In genomic region chr7:89406011-89406410, GRCm38 (mm10) we compare ENCODE assay signal across 9 mouse cellular contexts. TPM values are rescaled to one million over a fixed set of nuclear protein-coding genes. Genes with fewer than 3 reads are reported as not detected.
DNase-seq lines count a peak whose midpoint lies in the region; ATAC-seq and TF ChIP-seq lines count a peak whose summit lies in the region.
"Had no signal": no experiment of that assay in that cellular context is flagged by ENCODE, and none has a peak within 500 bp of the region (broad histone marks: within the 10 kb centered on the region; RNA-seq: fewer than 3 reads in every experiment).

No protein-coding gene starts in this region.

- 51% methylated on average over 1 of the region's 1 CpGs for WGBS in forebrain, embryonic 13.5 days
- WGBS in forebrain, postnatal 0 days, result 36% methylated on average over 1 of the region's 1 CpGs
- 16% methylated on average over 1 of the region's 1 CpGs for WGBS in lung, adult 2 months
- 24% methylated on average over 1 of the region's 1 CpGs for WGBS in intestine, embryonic 14.5 days
- WGBS in neural tube, embryonic 14.5 days, result 61% methylated on average over 1 of the region's 1 CpGs

- peaks cover 28% of the 10 kb centered on the region for H3K4me1 ChIP-seq in forebrain, embryonic 13.5 days
- H3K4me1 ChIP-seq in forebrain, postnatal 0 days (ENCODE audit: insufficient read depth), result no peaks in the 10 kb centered on the region
- H3K4me1 ChIP-seq in lung, adult 2 months (ENCODE audit: control insufficient read depth, insufficient read depth, low read length), result peaks cover 11% of the 10 kb centered on the region
- H3K4me1 ChIP-seq in intestine, embryonic 14.5 days (replicated peaks; ENCODE audit: control insufficient read depth, insufficient read depth, low read length), result peaks cover 30% of the 10 kb centered on the region
- no peaks in the 10 kb centered on the region for H3K4me1 ChIP-seq in neural tube, embryonic 14.5 days (ENCODE audit: control insufficient read depth, insufficient read depth, low read length)

- TF ChIP-seq CTCF in forebrain, postnatal 0 days (IDR thresholded peaks at IDR 0.05; ENCODE audit: low read depth), result no peak
- TF ChIP-seq CTCF in lung, adult 2 months (IDR thresholded peaks at IDR 0.05; ENCODE audit: insufficient read depth, low read length), result no peak

- peaks cover 29% of the 10 kb centered on the region for H3K27me3 ChIP-seq in forebrain, embryonic 13.5 days
- H3K27me3 ChIP-seq in forebrain, postnatal 0 days (ENCODE audit: insufficient read depth, low read length), result no peaks in the 10 kb centered on the region; the same call in 1 of the 2 replicates
- H3K27me3 ChIP-seq in intestine, embryonic 14.5 days (replicated peaks; ENCODE audit: control insufficient read depth, insufficient read depth, low read length), result no peaks in the 10 kb centered on the region
- H3K27me3 ChIP-seq in neural tube, embryonic 14.5 days (ENCODE audit: control insufficient read depth, insufficient read depth, low read length), result no peaks in the 10 kb centered on the region

- 0 out of 2 replicates have a peak, but pooled peaks cover 3% of the 10 kb centered on the region for H3K36me3 ChIP-seq in forebrain, embryonic 13.5 days (ENCODE audit: poor library complexity, severe bottlenecking)
- no peaks in the 10 kb centered on the region for H3K36me3 ChIP-seq in forebrain, postnatal 0 days (ENCODE audit: insufficient read depth)
- H3K36me3 ChIP-seq in intestine, embryonic 14.5 days (ENCODE audit: control insufficient read depth, insufficient read depth, low read length), result peaks cover 7% of the 10 kb centered on the region; the same call in 1 of the 2 replicates
- no peaks in the 10 kb centered on the region for H3K36me3 ChIP-seq in neural tube, embryonic 14.5 days (ENCODE audit: control insufficient read depth, insufficient read depth, low read length)

- H3K4me3 ChIP-seq in forebrain, embryonic 13.5 days, result no peak overlapping the region
- no peak overlapping the region for H3K4me3 ChIP-seq in forebrain, postnatal 0 days (ENCODE audit: low read depth, low read length)
- H3K4me3 ChIP-seq in lung, adult 2 months (replicated peaks; ENCODE audit: extremely low read depth, low read depth, low read length), result peak overlapping the region; percentile 62
- H3K4me3 ChIP-seq in intestine, embryonic 14.5 days (ENCODE audit: low read depth, low read length), result peak overlapping the region; percentile 90
- no peak overlapping the region for H3K4me3 ChIP-seq in neural tube, embryonic 14.5 days (ENCODE audit: low read depth, low read length)

- no peak for ATAC-seq in forebrain, embryonic 13.5 days
- ATAC-seq in forebrain, postnatal 0 days, result no peak
- no peak for ATAC-seq in intestine, embryonic 14.5 days (replicated peaks; ENCODE audit: low FRiP score, low TSS enrichment, low read depth)
- ATAC-seq in neural tube, embryonic 14.5 days (ENCODE audit: low read depth), result no peak

- H3K9ac ChIP-seq in forebrain, embryonic 13.5 days, result no peak overlapping the region
- H3K9ac ChIP-seq in forebrain, postnatal 0 days, result no peak overlapping the region
- H3K9ac ChIP-seq in intestine, embryonic 14.5 days (ENCODE audit: low read length), result peak overlapping the region; percentile 14
- H3K9ac ChIP-seq in neural tube, embryonic 14.5 days (replicated peaks; ENCODE audit: low read depth, low read length), result no peak overlapping the region

- H3K4me2 ChIP-seq in forebrain, embryonic 13.5 days, result peak overlapping the region; percentile 13; the same call in 1 of the 2 replicates
- no peak overlapping the region; the same call in 1 of the 2 replicates for H3K4me2 ChIP-seq in forebrain, postnatal 0 days (ENCODE audit: low read depth)
- H3K4me2 ChIP-seq in intestine, embryonic 14.5 days (ENCODE audit: low read length), result peak overlapping the region; percentile 88
- H3K4me2 ChIP-seq in neural tube, embryonic 14.5 days (ENCODE audit: low read depth, low read length), result peak overlapping the region; percentile 27; the same call in 1 of the 2 replicates

- H3K9me3 ChIP-seq in forebrain, embryonic 13.5 days (replicated peaks), result no peaks in the 10 kb centered on the region
- no peaks in the 10 kb centered on the region for H3K9me3 ChIP-seq in forebrain, postnatal 0 days (ENCODE audit: low read length)
- no peaks in the 10 kb centered on the region for H3K9me3 ChIP-seq in intestine, embryonic 14.5 days (ENCODE audit: control insufficient read depth, low read length)
- no peaks in the 10 kb centered on the region for H3K9me3 ChIP-seq in neural tube, embryonic 14.5 days (ENCODE audit: control insufficient read depth, low read length)

- no peak for TF ChIP-seq POLR2A in lung, adult 2 months (IDR thresholded peaks at IDR 0.05; ENCODE audit: borderline replicate concordance, extremely low read depth, low read depth, low read length)

- H3K27ac ChIP-seq in forebrain, embryonic 13.5 days, result no peak overlapping the region
- H3K27ac ChIP-seq in forebrain, postnatal 0 days (ENCODE audit: low read depth, low read length), result no peak overlapping the region
- no peak overlapping the region for H3K27ac ChIP-seq in intestine, embryonic 14.5 days (ENCODE audit: low read depth)
- H3K27ac ChIP-seq in neural tube, embryonic 14.5 days (ENCODE audit: low read depth, low read length), result no peak overlapping the region

- no peak for DNase-seq in forebrain, postnatal 0 days
- no peak for DNase-seq in lung, adult 2 months
- no peak for DNase-seq in lung, postnatal 14 days
- DNase-seq in intestine, embryonic 14.5 days (ENCODE audit: low spot score), result no peak
- DNase-seq in gastrocnemius, adult 8-10 months (ENCODE audit: low spot score in 2 of 2), result no peak
- DNase-seq in layer of hippocampus, adult 11-12 months (ENCODE audit: low spot score), result no peak
- DNase-seq: cerebellum, adult 18-20 months had no signal

RNA-seq across cellular contexts. Expression of gene Fzd4, which starts 1.9 kb away (rescaled TPM):
- 1.3 and 1.5 TPM in 2 replicates for polyA plus RNA-seq in forebrain, embryonic 13.5 days (2015; fragmentation: Nextera tagmentation; extraction: Ambion mirVana)
- total RNA-seq in forebrain, postnatal 0 days (2014; rRNA removed), result 3.1 and 3.8 TPM in 2 replicates
- 1.3 and 1.5 TPM in 2 replicates for polyA plus RNA-seq in forebrain, postnatal 0 days (2015; fragmentation: Nextera tagmentation; extraction: Ambion mirVana)
- polyA plus RNA-seq in lung, adult 2 months (2012; rRNA removed), result 27.8 and 34.5 TPM in 2 replicates
- polyA plus RNA-seq in intestine, embryonic 14.5 days (2014; fragmentation: Nextera tagmentation; extraction: Ambion mirVana), result 13.7 and 14.6 TPM in 2 replicates
- polyA plus RNA-seq in neural tube, embryonic 14.5 days (2014; fragmentation: Nextera tagmentation; extraction: Ambion mirVana), result 2.8 and 3.8 TPM in 2 replicates
- total RNA-seq in gastrocnemius, adult 8-10 months (2022), result 10 to 100 TPM; 16.8 to 33.2 (median 27.0) TPM

RNA-seq across cellular contexts. Expression of gene Tmem135, which starts 2.0 kb away (rescaled TPM):
- polyA plus RNA-seq in forebrain, embryonic 13.5 days (2015; fragmentation: Nextera tagmentation; extraction: Ambion mirVana), result 18.3 and 19.0 TPM in 2 replicates
- 19.2 and 23.2 TPM in 2 replicates for total RNA-seq in forebrain, postnatal 0 days (2014; rRNA removed)
- 20.0 and 27.9 TPM in 2 replicates for polyA plus RNA-seq in forebrain, postnatal 0 days (2015; fragmentation: Nextera tagmentation; extraction: Ambion mirVana)
- polyA plus RNA-seq in lung, adult 2 months (2012; rRNA removed), result 48.9 and 52.7 TPM in 2 replicates
- polyA plus RNA-seq in intestine, embryonic 14.5 days (2014; fragmentation: Nextera tagmentation; extraction: Ambion mirVana), result 29.8 and 30.4 TPM in 2 replicates
- 31.7 and 36.4 TPM in 2 replicates for polyA plus RNA-seq in neural tube, embryonic 14.5 days (2014; fragmentation: Nextera tagmentation; extraction: Ambion mirVana)
- total RNA-seq in gastrocnemius, adult 8-10 months (2022), result 10 to 100 TPM; 13.9 to 18.6 (median 15.0) TPM

Comparison
In these comparisons a context has a peak if more than half of its experiments do, and no peak if none do; other contexts are left out.
1. H3K4me3 ChIP-seq: peak in lung, adult 2 months (single experiment) and intestine, embryonic 14.5 days (single experiment); none in forebrain, embryonic 13.5 days (single experiment), forebrain, postnatal 0 days (single experiment) and neural tube, embryonic 14.5 days (single experiment).